Mouse (Mus musculus) T-helper 17 cell (primary cell): ENCODE data around the gene Mcmbp.

ENCODE experiments used
- in situ Hi-C, 2 experiments: fragments of 300-600 bp; cut with MboI, MseI; formaldehyde crosslinking; loops; 1 replicate in 1 of 2; 2 replicates in 1 of 2; pipeline ENCODE4 v1.15.1; 2025; ENCODE audit warnings: high pct_unique_total_duplicates in 2 of 2

Mcmbp gene

GRCm38 (mm10) chr7:128740334-128740733 is at the start of gene Mcmbp:
Mcmbp (minus strand) TSS chr7:128740495.
- in situ Hi-C loops: loop anchor here in 1 of 2 experiments (5.0 to 10.0 kb wide), 2 partner anchors 1027 to 1774 kb away; no protein-coding TSS in a partner anchor

- in situ Hi-C loops: no loop called here
Observed at GRCm38 (mm10) chr7:128790045-128790444, 49.8 kb upstream of the Mcmbp start.

- in situ Hi-C loops: no loop called here
Observed at GRCm38 (mm10) chr7:128781846-128782245, 41.6 kb upstream of the Mcmbp start.

- in situ Hi-C loops: no loop called here
Observed at GRCm38 (mm10) chr7:128779305-128779704, 39.0 kb upstream of the Mcmbp start.

- in situ Hi-C loops: no loop called here
Observed at GRCm38 (mm10) chr7:128777201-128777600, 36.9 kb upstream of the Mcmbp start.

GRCm38 (mm10) chr7:128766696-128767095 is 26.4 kb upstream of the Mcmbp start:
- in situ Hi-C loops: loop anchor here in 1 of 2 experiments (25.0 kb wide), 1 partner anchor 1746 kb away; the partner anchor contains the start of gene Ate1

- in situ Hi-C loops: loop anchor here in 1 of 2 experiments (25.0 kb wide), 1 partner anchor 1753 kb away; the partner anchor contains the start of gene Ate1
Observed at GRCm38 (mm10) chr7:128758948-128759347, 18.7 kb upstream of the Mcmbp start.

- in situ Hi-C loops: loop anchor here in 1 of 2 experiments (25.0 kb wide), 1 partner anchor 1757 kb away; the partner anchor contains the start of gene Ate1
Observed at GRCm38 (mm10) chr7:128755396-128755795, 15.1 kb upstream of the Mcmbp start.

GRCm38 (mm10) chr7:128752012-128752411 is 11.7 kb upstream of the Mcmbp start:
- in situ Hi-C loops: loop anchor here in 1 of 2 experiments (25.0 kb wide), 1 partner anchor 1760 kb away; the partner anchor contains the start of gene Ate1

- in situ Hi-C loops: loop anchor here in 1 of 2 experiments (25.0 kb wide), 1 partner anchor 1762 kb away; the partner anchor contains the start of gene Ate1
Observed at GRCm38 (mm10) chr7:128750296-128750695, 10.0 kb upstream of the Mcmbp start.

GRCm38 (mm10) chr7:128748758-128749157 is 8.5 kb upstream of the Mcmbp start:
- in situ Hi-C loops: loop anchor here in 1 of 2 experiments (10.0 kb wide), 1 partner anchor 1766 kb away; no protein-coding TSS in a partner anchor

GRCm38 (mm10) chr7:128746151-128746550 is 5.9 kb upstream of the Mcmbp start:
- in situ Hi-C loops: loop anchor here in 1 of 2 experiments (10.0 kb wide), 1 partner anchor 1769 kb away; no protein-coding TSS in a partner anchor

GRCm38 (mm10) chr7:128744684-128745485 is 4.6 kb upstream of the Mcmbp start, which contains the start of gene Sec23ip:
Sec23ip (plus strand) TSS chr7:128744943.
- in situ Hi-C loops: loop anchor here in 1 of 2 experiments (5.0 to 10.0 kb wide), 2 partner anchors 1022 to 1770 kb away; no protein-coding TSS in a partner anchor

- in situ Hi-C loops: loop anchor here in 1 of 2 experiments (5.0 to 10.0 kb wide), 2 partner anchors 1023 to 1771 kb away; no protein-coding TSS in a partner anchor
Observed at GRCm38 (mm10) chr7:128743898-128744297, 3.6 kb upstream of the Mcmbp start.

GRCm38 (mm10) chr7:128739462-128740277 is 625 bp downstream of the Mcmbp start:
- in situ Hi-C loops: loop anchor here in 1 of 2 experiments (5.0 to 10.0 kb wide), 2 partner anchors 1028 to 1775 kb away; no protein-coding TSS in a partner anchor

- in situ Hi-C loops: no loop called here
Observed at GRCm38 (mm10) chr7:128739116-128739461, 1.2 kb downstream of the Mcmbp start.

GRCm38 (mm10) chr7:128738041-128738440 is 2.3 kb downstream of the Mcmbp start:
- in situ Hi-C loops: no loop called here

GRCm38 (mm10) chr7:128731585-128731984 is 8.7 kb downstream of the Mcmbp start:
- in situ Hi-C loops: no loop called here

GRCm38 (mm10) chr7:128728738-128729137 is 11.6 kb downstream of the Mcmbp start:
- in situ Hi-C loops: no loop called here

GRCm38 (mm10) chr7:128727701-128728100 is 12.6 kb downstream of the Mcmbp start:
- in situ Hi-C loops: no loop called here

GRCm38 (mm10) chr7:128726999-128727398 is 13.3 kb downstream of the Mcmbp start:
- in situ Hi-C loops: no loop called here
